Comparison of ENCODE assay signal across 8 mouse cellular contexts in genomic region chrX:11998934-11999336, GRCm38 (mm10).
DNase-seq lines count a peak whose midpoint lies in the region; ATAC-seq and TF ChIP-seq lines count a peak whose summit lies in the region.

No protein-coding gene starts in this region.

- H3K9ac ChIP-seq in embryonic facial prominence, embryonic 15.5 days = no peak overlapping the region
- H3K9ac ChIP-seq in heart, embryonic 14.5 days (ENCODE audit: low read length) = peak overlapping the region; percentile 63
- no peak overlapping the region for H3K9ac ChIP-seq in kidney, postnatal 0 days (ENCODE audit: low read depth, low read length)

- no peaks in the 10 kb centered on the region for H3K36me3 ChIP-seq in embryonic facial prominence, embryonic 15.5 days
- H3K36me3 ChIP-seq in heart, embryonic 14.5 days (ENCODE audit: control insufficient read depth, insufficient read depth, low read length) = no peaks in the 10 kb centered on the region
- H3K36me3 ChIP-seq in kidney, postnatal 0 days (ENCODE audit: insufficient read depth, low read length) = no peaks in the 10 kb centered on the region

- ATAC-seq in CD4-positive, CD25-positive, alpha-beta regulatory T cell, adult 4 months = peak; percentile 87
- ATAC-seq in embryonic facial prominence, embryonic 15.5 days (ENCODE audit: insufficient number of reproducible peaks, low FRiP score, low TSS enrichment, low read depth) = peak; percentile 75
- ATAC-seq in heart, embryonic 14.5 days (ENCODE audit: insufficient number of reproducible peaks, insufficient read depth, low FRiP score, low read depth) = peak; percentile 58
- ATAC-seq in kidney, postnatal 0 days (replicated peaks; ENCODE audit: low FRiP score, low read depth) = peak; percentile 84

- WGBS in embryonic facial prominence, embryonic 15.5 days = under 1% methylated on average over 33 of the region's 41 CpGs
- 4% methylated on average over 28 of the region's 41 CpGs for WGBS in heart, embryonic 14.5 days
- whole genome bisulfite sequencing in kidney, postnatal 0 days = 4% methylated on average over 30 of the region's 41 CpGs

- peak overlapping the region; percentile 17; the same call in 1 of the 2 replicates for H3K27ac ChIP-seq in embryonic facial prominence, embryonic 15.5 days (replicated peaks)
- H3K27ac ChIP-seq in heart, embryonic 14.5 days (replicated peaks in 1 of 2; ENCODE audit: control insufficient read depth in 1 of 2, insufficient read depth in 1 of 2, low read depth in 2 of 2, low read length in 2 of 2) = no peak overlapping the region
- H3K27ac ChIP-seq in kidney, postnatal 0 days = no peak overlapping the region

- TF ChIP-seq CTCF in kidney, postnatal 0 days (IDR thresholded peaks at IDR 0.05; ENCODE audit: low read depth) = 0 out of 2 replicates have a peak, but pooled peaks have one; percentile 11

- peak overlapping the region; percentile 67 for H3K4me2 ChIP-seq in embryonic facial prominence, embryonic 15.5 days (replicated peaks)
- peak overlapping the region; percentile 76 for H3K4me2 ChIP-seq in heart, embryonic 14.5 days (ENCODE audit: low read length)
- peak overlapping the region; percentile 63 for H3K4me2 ChIP-seq in kidney, postnatal 0 days (ENCODE audit: low read length)

- peaks cover 55% of the 10 kb centered on the region for H3K27me3 ChIP-seq in embryonic facial prominence, embryonic 15.5 days
- peaks cover 36% of the 10 kb centered on the region for H3K27me3 ChIP-seq in heart, embryonic 14.5 days (ENCODE audit: control insufficient read depth, insufficient read depth, low read length)
- peaks cover 2% of the 10 kb centered on the region; the same call in 1 of the 2 replicates for H3K27me3 ChIP-seq in kidney, postnatal 0 days (ENCODE audit: insufficient read depth, low read length)

- peak overlapping the region; percentile 39 for H3K4me3 ChIP-seq in embryonic facial prominence, embryonic 15.5 days (replicated peaks)
- H3K4me3 ChIP-seq in heart, embryonic 14.5 days (ENCODE audit: control insufficient read depth in 1 of 2, insufficient read depth in 1 of 2, low read depth in 1 of 2, low read length in 2 of 2) = peak overlapping the region; percentile 25 to 37
- peak overlapping the region; percentile 24 for H3K4me3 ChIP-seq in kidney, postnatal 0 days (replicated peaks; ENCODE audit: low read depth, low read length)

- H3K9me3 ChIP-seq in embryonic facial prominence, embryonic 15.5 days (replicated peaks) = no peaks in the 10 kb centered on the region
- no peaks in the 10 kb centered on the region for H3K9me3 ChIP-seq in heart, embryonic 14.5 days (ENCODE audit: control insufficient read depth, low read length)
- H3K9me3 ChIP-seq in kidney, postnatal 0 days (replicated peaks; ENCODE audit: low read length) = no peaks in the 10 kb centered on the region

- H3K4me1 ChIP-seq in embryonic facial prominence, embryonic 15.5 days = peaks cover 35% of the 10 kb centered on the region
- H3K4me1 ChIP-seq in heart, embryonic 14.5 days (ENCODE audit: control insufficient read depth in 2 of 2, insufficient read depth in 2 of 2, low read length in 2 of 2) = peaks cover under 1 to 9% of the 10 kb centered on the region in 2 experiments
- H3K4me1 ChIP-seq in kidney, postnatal 0 days (replicated peaks; ENCODE audit: insufficient read depth, low read length) = no peaks in the 10 kb centered on the region

- DNase-seq in adrenal gland, postnatal 14 days = peak; percentile 80
- peak; percentile 75 for DNase-seq in kidney, postnatal 0 days (ENCODE audit: low spot score)
- DNase-seq in lung, postnatal 10 days = peak; percentile 76
- DNase-seq in ovary, postnatal 14 days (ENCODE audit: low spot score) = peak; percentile 31
- DNase-seq in thymus, postnatal 10 days (ENCODE audit: low spot score in 2 of 2) = peak; percentile 63 to 71
